Mouse (Mus musculus): ENCODE measurements at regions not wholly inside any gene's neighbourhood (a gene's known extent, or its start where the extent isn't known, plus 50 kb on each side); places are given as distances from the start of the nearest gene placed in this dataset.
A peak's percentile ranks its signal among the peaks of the same experiment; 100 is the strongest.

DNA sequence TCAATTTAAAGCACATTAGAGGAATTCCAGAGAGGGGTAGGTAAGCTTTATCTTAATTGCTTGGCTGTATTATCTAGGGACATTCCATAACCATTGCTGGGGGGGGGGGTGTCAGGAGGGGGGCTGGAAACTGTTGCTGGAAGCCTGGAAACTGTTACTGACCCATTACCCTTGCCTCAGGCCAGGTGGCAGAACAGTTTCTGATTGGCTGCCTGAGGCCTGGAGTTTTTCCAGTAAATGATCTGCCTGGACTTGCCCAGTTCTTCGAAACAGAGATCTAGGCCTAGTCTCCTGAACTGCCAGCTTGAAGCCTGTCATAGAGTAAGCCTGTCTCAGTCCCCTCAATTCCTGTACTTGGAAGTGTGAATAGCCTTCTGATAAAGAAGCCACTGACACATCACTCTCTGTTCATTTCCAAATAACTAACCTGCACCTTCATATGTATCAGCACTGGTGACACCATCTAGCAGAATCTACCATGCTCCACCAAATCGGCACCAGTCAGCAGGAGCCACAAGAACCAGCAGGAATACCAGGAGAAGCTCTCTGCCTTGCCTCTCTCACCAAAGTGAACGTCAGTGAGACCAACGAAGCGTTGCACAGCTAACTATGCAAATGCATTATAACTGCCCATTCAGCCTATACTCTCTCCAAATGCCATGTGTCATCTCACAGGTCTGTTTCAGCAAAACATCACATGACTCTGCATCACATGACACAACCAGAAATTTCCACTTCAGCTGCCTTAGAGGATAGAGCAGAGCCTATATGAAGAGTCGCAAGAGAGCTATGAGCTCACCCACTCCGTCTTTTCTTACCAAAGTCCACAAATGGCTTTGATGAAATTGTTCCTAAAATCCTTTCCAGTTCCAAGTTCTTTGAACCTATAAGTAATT, 200.7 kb downstream of the Sp3 start:
- WGBS, result 90% methylated on average over 7 of the region's 7 CpGs
- H3K27me3 ChIP-seq, result no peaks in the 10 kb centered on the region
- H3K4me1 ChIP-seq, result peaks cover 13% of the 10 kb centered on the region
- no peaks in the 10 kb centered on the region for H3K36me3 ChIP-seq
- no peak overlapping the region for H3K4me2 ChIP-seq (replicated peaks)
- no peak overlapping the region for H3K9ac ChIP-seq (replicated peaks)
- no peak overlapping the region for H3K27ac ChIP-seq (replicated peaks)
- no peaks in the 10 kb centered on the region for H3K9me3 ChIP-seq
- no peak for ATAC-seq (ENCODE audit: low FRiP score, low read depth)
- no peak overlapping the region for H3K4me3 ChIP-seq

DNA sequence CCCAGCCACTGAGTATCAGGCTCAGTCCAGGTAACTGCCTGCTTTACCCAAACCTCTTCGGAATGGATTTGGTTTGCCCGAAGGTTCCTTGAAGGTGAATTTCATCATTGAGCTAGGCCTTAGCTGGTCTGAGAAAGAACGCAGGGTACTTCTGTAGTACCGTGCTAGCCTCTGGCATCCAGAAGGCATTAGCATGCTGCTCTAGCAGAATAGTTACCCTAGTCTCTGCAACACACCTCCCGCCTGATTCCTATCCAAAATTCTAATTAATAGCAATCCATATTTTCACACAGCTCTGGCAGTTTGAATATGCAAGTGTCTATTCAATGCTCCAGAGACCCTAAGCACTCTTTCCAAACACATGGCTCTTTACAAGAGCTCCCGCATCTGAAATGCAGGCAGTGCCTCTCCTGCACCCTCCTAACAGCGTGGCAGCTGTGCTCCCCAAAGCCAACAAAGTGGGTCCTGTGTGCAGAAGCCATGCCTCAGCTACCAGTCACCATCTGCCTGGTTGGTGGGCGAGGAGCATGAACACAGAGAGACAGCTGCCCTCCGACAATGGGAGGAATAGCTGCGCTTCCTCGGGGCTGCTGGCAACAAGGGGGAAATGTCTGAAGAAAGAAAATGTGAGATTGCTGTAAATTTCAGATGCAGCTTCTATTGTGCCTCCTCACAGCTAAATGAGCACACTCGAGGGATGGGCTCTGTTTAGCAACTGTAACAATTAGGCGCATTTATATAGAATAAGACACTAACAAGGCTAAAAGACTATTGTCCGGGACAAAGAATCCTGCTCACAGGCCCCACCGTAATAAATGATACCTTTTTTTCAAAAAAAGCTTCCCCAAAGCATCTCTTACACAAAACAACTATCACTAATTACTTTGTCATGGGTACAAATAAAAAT, 198.6 kb downstream of the Sp3 start:
- no peaks in the 10 kb centered on the region for H3K9me3 ChIP-seq
- ATAC-seq (ENCODE audit: low FRiP score, low read depth), result peak; percentile 80
- H3K4me3 ChIP-seq, result no peak overlapping the region
- H3K36me3 ChIP-seq, result no peaks in the 10 kb centered on the region
- no peak overlapping the region for H3K9ac ChIP-seq (replicated peaks)
- peak overlapping the region; percentile 70 for H3K27ac ChIP-seq (replicated peaks)
- 61% methylated on average over 15 of the region's 15 CpGs for WGBS
- H3K27me3 ChIP-seq, result no peaks in the 10 kb centered on the region
- no peak overlapping the region for H3K4me2 ChIP-seq (replicated peaks)
- peaks cover 13% of the 10 kb centered on the region for H3K4me1 ChIP-seq

DNA sequence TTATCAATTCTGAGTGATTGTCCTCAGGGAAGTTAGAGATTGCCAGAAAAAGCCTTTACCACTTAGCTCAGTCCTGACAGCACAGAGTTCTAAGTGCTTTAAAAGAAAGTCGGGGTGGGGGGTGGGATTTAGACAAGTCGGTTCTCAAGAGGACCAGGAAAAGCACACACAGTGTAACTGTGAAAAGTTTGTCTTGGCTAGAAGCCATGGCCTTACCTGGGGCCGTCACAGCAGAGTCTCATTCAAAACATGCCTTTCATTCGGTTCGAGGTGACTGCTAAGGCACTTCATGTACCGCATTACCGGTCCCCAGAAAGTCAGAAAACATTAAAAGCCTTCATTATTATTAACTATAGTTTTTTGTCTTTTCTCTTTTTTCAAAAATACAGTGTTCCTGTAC, 197.9 kb downstream of the Sp3 start:
- no peaks in the 10 kb centered on the region for H3K9me3 ChIP-seq
- H3K4me1 ChIP-seq, result peaks cover 13% of the 10 kb centered on the region
- ATAC-seq (ENCODE audit: low FRiP score, low read depth), result no peak
- H3K9ac ChIP-seq (replicated peaks), result no peak overlapping the region
- no peak overlapping the region for H3K4me2 ChIP-seq (replicated peaks)
- WGBS, result 75% methylated on average over 7 of the region's 7 CpGs
- H3K27me3 ChIP-seq, result no peaks in the 10 kb centered on the region
- H3K4me3 ChIP-seq, result no peak overlapping the region
- no peaks in the 10 kb centered on the region for H3K36me3 ChIP-seq
- no peak overlapping the region for H3K27ac ChIP-seq (replicated peaks)

DNA sequence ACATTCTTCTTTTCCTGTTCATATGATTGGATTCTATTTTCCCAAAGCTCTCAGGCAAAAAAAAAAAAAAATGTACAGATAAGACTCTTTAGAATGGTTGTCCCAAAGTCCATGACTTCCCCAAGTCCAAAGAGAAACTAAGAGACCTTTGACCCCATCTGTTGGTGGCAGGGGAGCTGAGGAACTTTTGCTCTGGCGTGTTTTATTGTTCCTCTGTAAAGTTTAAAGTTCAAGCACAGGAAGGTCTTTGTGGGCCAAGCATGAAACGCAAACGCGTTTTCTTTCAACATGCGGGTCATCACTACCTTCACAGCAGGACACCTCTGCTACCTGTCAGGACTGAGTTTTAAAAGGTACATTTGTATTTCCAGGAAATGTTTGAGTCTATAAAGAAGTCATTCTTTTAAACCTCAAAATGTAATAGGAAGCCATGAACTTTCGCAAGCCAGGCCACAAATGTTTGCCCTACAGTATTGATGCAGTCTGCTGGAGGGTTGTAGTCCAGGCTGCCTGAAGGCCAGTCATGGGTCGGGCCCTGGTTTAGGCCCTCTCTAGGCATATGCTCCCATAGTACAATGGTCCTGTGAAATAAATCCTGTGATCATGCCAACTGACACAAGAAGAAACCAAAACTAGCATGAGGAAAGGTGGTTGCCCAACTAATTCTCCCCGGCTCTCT, 194.7 kb downstream of the Sp3 start:
- 82% methylated on average over 8 of the region's 8 CpGs for WGBS
- Histone ChIP-seq H3K36me3 (no peaks in the 10 kb centered on the region), H3K27me3 (no peaks in the 10 kb centered on the region), H3K4me2 (replicated peaks) (no peak overlapping the region), H3K9ac (replicated peaks) (no peak overlapping the region), H3K9me3 (no peaks in the 10 kb centered on the region), H3K27ac (replicated peaks) (no peak overlapping the region), H3K4me1 (peaks cover 13% of the 10 kb centered on the region), H3K4me3 (no peak overlapping the region)
- no peak for ATAC-seq (ENCODE audit: low FRiP score, low read depth)

DNA sequence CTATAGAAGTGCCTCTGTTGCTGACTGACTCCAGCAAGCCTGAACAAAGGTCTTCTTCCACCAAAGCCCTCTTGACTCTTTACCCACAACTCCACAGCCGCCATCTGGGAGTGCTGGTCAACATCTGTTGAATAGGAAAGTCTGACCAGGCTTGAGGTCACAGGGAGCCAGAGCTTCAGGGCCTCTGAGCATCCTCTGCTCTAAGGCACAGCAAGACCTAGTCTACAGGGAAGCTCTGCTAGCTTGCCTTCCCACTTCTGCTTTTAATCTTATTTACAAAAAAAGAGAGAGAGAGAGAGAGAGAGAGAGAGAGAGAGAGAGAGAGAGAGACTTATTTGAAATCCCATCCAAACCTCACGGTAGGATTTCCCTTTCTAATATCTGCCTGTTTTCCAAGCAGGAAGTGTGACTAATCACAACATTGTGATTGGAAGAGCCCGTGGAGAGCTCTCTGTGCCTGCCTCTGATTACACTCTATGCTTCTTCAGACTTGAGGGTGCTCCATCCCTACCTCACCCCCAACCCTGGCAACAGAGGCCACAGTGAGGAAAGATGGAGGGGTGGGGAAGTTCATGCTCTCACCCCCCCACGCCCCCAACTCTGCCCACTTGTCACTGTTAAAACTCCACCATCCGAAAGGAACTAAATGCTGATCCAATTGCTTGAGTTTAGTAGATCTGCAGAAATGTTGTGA, 194.1 kb downstream of the Sp3 start:
- Histone ChIP-seq H3K9ac (replicated peaks) (no peak overlapping the region), H3K27ac (replicated peaks) (no peak overlapping the region), H3K4me3 (no peak overlapping the region), H3K27me3 (no peaks in the 10 kb centered on the region), H3K36me3 (no peaks in the 10 kb centered on the region), H3K4me1 (peaks cover 10% of the 10 kb centered on the region), H3K4me2 (replicated peaks) (no peak overlapping the region), H3K9me3 (no peaks in the 10 kb centered on the region)
- WGBS, result 51% methylated on average over 5 of the region's 5 CpGs
- ATAC-seq (ENCODE audit: low FRiP score, low read depth), result no peak

DNA sequence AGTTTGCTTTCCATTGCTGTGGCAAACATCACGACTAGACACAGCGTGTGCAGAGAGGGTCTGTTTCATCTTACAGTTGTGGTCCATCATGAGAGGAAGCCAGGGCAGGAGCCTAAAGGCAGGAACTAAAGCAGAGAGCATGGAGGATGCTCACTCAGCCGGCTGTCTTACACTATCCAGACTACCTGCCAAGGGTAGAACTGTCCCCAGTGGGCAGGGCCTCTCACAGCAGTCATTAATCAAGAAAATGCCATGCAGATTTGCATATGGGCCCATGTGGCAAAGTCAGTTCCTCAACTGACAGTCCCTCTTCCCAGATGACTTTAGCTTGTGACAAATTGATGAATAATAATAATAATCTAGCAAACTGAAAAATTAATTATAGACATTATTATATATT, 192.6 kb downstream of the Sp3 start:
- WGBS, result 86% methylated on average over 3 of the region's 3 CpGs
- no peak for ATAC-seq (ENCODE audit: low FRiP score, low read depth)

DNA sequence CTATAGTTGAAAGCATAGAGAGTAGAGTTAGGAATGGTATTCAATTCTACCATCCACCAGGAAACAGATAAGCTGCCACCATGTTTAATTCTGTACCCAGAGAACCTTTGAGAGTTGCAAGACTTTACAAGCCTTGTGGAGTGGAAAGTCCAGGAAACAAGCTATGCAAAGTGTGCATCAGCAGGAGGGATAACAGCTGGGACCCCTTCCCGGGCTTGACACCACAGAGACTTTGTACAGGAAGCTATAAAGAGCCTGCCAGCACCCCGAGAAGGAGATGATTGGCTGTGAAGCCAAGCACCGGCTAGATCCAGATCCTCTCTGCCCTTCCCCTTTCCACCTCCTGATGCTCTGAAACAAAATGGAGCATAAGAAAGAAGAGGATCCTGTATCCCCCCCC, 188.8 kb downstream of the Sp3 start:
- Histone ChIP-seq H3K27ac (replicated peaks) (no peak overlapping the region), H3K4me2 (replicated peaks) (no peak overlapping the region), H3K9ac (replicated peaks) (no peak overlapping the region), H3K9me3 (no peaks in the 10 kb centered on the region), H3K4me3 (no peak overlapping the region), H3K4me1 (no peaks in the 10 kb centered on the region), H3K36me3 (no peaks in the 10 kb centered on the region), H3K27me3 (no peaks in the 10 kb centered on the region)
- 78% methylated on average over 3 of the region's 3 CpGs for WGBS
- ATAC-seq (ENCODE audit: low FRiP score, low read depth), result no peak

More for the DNA sequence above, 192.6 kb downstream of the Sp3 start:
- no peaks in the 10 kb centered on the region for H3K36me3 ChIP-seq
- H3K4me2 ChIP-seq (replicated peaks), result no peak overlapping the region
- no peaks in the 10 kb centered on the region; the same call in 1 of the 2 replicates for H3K4me1 ChIP-seq
- H3K27me3 ChIP-seq, result no peaks in the 10 kb centered on the region
- H3K9me3 ChIP-seq, result no peaks in the 10 kb centered on the region
- no peak overlapping the region for H3K4me3 ChIP-seq
- no peak overlapping the region for H3K27ac ChIP-seq (replicated peaks)
- H3K9ac ChIP-seq (replicated peaks), result no peak overlapping the region

DNA sequence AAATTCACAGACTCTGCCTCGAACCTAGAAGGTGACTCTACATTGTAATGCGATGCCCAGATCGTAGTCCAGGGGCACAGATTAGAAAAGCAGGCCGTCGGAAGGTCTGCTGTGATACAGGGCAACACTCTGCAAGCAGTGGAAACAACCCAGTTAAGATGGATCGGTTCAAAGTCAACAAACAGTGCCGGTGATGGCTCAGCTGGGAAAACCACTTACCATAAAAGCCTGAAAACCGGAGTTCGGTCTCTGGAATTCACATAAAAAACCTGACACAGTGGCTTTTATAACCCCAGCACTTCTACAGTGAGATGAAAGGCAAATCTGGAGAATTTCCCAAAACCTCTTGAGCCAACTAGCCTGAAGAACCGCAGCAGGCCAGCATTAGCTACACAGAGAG, 186.8 kb downstream of the Sp3 start:
- Histone ChIP-seq H3K9ac (replicated peaks) (no peak overlapping the region), H3K4me2 (replicated peaks) (no peak overlapping the region), H3K4me3 (no peak overlapping the region), H3K27me3 (no peaks in the 10 kb centered on the region), H3K36me3 (no peaks in the 10 kb centered on the region), H3K27ac (replicated peaks) (no peak overlapping the region), H3K4me1 (no peaks in the 10 kb centered on the region), H3K9me3 (no peaks in the 10 kb centered on the region)
- ATAC-seq (ENCODE audit: low FRiP score, low read depth), result no peak
- 79% methylated on average over 10 of the region's 10 CpGs for WGBS

DNA sequence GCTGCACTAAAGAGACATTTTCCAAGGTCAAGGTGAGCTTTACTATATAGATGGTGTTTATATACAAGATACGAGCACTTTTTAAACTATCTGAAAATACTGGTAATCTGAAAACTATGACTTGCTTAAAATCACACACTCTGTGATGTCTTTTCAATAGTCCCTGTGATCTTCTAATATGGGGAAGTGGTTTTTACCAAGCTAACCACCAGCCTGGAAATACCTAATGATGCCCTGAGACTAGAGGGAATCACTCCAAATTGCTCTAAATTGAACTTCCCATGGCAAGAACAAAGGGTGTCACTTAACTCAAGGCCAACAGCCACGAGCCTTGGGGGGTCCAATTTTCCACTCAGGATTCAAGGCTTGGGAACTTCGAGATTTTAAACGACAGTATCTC, 185.7 kb downstream of the Sp3 start:
- Histone ChIP-seq H3K9ac (replicated peaks) (no peak overlapping the region), H3K4me3 (no peak overlapping the region), H3K9me3 (no peaks in the 10 kb centered on the region), H3K4me2 (replicated peaks) (no peak overlapping the region), H3K4me1 (no peaks in the 10 kb centered on the region), H3K27me3 (no peaks in the 10 kb centered on the region), H3K27ac (replicated peaks) (no peak overlapping the region), H3K36me3 (no peaks in the 10 kb centered on the region)
- no peak for ATAC-seq (ENCODE audit: low FRiP score, low read depth)
- WGBS, result 73% methylated on average over 4 of the region's 4 CpGs

DNA sequence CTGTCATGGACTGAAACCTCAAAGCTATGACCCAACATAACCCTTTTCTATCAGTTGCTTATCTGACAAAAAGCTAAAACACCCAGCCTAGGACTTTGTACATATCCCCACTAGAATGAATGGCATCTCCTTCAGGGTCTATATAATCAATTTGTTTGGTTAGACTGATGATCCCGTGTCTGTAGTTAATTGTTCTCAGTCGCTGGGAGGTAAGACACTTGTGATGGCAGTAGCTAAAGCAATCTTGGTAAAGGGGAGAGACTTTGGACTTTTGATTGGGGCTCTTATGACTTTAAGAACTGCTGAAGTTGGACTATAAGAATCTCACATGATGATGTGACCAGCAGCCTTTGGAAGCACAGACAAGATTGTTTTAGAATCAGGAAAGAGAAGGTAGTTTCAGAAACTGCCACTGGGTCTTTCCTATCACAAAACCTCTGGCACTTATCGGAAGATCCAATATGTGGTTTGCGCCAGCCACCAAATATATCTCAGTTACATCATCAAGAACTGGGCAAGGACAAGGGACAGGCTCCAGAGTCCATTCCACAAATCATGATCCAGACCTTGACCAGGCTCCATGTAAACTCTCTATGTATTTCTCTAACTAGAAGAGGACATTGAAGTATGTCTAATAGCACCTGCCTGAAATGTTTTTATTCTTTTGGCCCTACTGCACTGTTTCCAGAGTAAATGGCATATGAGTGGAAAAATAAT, 183.1 kb downstream of the Sp3 start:
- H3K36me3 ChIP-seq, result no peaks in the 10 kb centered on the region
- no peaks in the 10 kb centered on the region for H3K27me3 ChIP-seq
- no peaks in the 10 kb centered on the region for H3K4me1 ChIP-seq
- no peak overlapping the region for H3K27ac ChIP-seq (replicated peaks)
- ATAC-seq (ENCODE audit: low FRiP score, low read depth), result no peak
- WGBS, result 88% methylated on average over 4 of the region's 4 CpGs
- no peak overlapping the region for H3K9ac ChIP-seq (replicated peaks)
- H3K4me2 ChIP-seq (replicated peaks), result no peak overlapping the region
- H3K9me3 ChIP-seq, result no peaks in the 10 kb centered on the region
- H3K4me3 ChIP-seq, result no peak overlapping the region

DNA sequence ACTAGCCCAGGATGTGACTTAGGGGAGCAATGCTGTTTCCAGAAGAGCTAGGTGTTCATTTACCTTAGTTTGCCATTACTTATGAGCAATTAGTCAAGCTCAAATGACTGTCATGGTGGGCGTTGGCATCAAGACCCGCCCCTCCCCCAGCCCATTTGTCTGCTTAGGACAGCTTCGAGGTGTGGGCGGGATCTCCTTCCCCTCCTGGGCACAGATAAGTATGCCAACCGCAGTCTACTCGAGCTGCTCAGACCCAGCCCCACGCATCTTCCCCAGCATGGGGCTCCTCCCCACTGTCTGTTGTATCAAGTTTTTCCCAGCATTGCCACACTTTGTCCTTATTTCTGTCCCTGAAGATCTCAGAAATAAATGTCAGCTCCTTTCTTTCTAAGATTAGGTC, 179.6 kb downstream of the Sp3 start:
- no peak overlapping the region for H3K27ac ChIP-seq (replicated peaks)
- H3K27me3 ChIP-seq, result no peaks in the 10 kb centered on the region
- H3K9me3 ChIP-seq, result no peaks in the 10 kb centered on the region
- H3K36me3 ChIP-seq, result no peaks in the 10 kb centered on the region
- no peak overlapping the region for H3K9ac ChIP-seq (replicated peaks)
- no peaks in the 10 kb centered on the region for H3K4me1 ChIP-seq
- no peak overlapping the region for H3K4me2 ChIP-seq (replicated peaks)
- H3K4me3 ChIP-seq, result no peak overlapping the region
- WGBS, result 78% methylated on average over 7 of the region's 7 CpGs
- no peak for ATAC-seq (ENCODE audit: low FRiP score, low read depth)

All from midbrain, embryonic 12.5 days (tissue).